Mouse (Mus musculus) pancreas, adult 10 weeks (tissue): ENCODE results near the gene Serinc3. TPM values are rescaled to one million over a fixed set of nuclear protein-coding genes. Genes with fewer than 3 reads are reported as not detected.

Experiments used
- polyA plus RNA-seq: library from polyadenylated mRNA; stranded (reverse); fragments of 350-450 nt; fragmentation: Illumina TruSeq; extraction: RNeasy Lipid Tissue Mini Kit (QIAGEN cat#74804); gene quantifications from one replicate; pipeline ENCODE4 v1.2.3, GENCODE M21; 2015; ENCODE audit warnings: low read depth, low replicate concordance; ENCODE audit not compliant: insufficient read depth

The Serinc3 gene
- 125 TPM for polyA plus RNA-seq

DNA sequence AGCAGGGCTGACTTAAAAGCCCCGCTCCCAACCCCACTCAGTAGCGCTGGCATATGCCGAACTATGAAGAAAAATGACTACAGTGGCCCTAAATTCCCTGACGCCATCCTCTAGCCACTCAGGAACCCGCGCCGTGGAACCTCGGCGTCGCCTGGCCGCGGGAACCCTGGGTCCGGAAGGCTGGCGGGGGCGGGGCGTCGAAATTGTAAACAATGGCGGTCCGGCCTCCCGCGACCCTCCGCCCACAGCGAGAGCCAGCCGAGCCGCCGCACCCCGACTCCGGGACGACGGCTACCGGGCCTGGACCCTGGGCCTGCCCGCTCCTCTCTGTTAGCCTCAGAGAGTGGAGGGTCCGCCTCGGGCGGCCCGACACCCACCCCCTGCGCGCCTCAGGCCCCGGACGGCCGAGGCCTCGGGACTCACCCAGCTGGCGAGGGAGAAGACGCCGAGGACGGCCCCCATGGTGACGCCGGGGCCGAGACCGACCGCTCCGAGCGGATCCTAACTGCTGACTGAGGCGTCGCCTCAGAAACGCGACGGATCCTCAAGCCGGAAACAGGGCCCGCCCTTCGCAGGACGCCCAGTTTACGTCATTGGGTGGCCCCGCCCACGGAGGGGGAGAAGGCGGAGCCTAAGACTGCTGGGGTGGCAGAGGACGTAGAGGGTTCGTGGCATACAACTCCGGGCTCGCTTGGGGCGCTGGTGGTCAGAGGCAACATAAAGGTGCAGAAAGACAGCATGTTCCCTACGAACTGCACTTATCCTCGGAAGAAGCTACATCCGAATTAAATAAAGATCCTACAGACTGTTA, at the start of gene Serinc3:
TSS of gene Serinc3 (minus strand) at position 557 of the 811 bp plus-strand sequence.

GRCm38 (mm10) chr2:163657975-163658886, 13.3 kb upstream of the Serinc3 start, which contains the start of gene Pkig:
TSS of gene Pkig (plus strand) at chr2:163658386.

GRCm38 (mm10) chr2:163602101-163602971, 42.6 kb downstream of the Serinc3 start, which contains the start of gene Ttpal:
TSS of gene Ttpal (plus strand) at chr2:163602314.

Other genes starting within 250 kb of the Serinc3 start
- gene Jph2, start 247.1 kb downstream of the Serinc3 start, polyA plus RNA-seq = 1.8 TPM
- 14.9 TPM for gene Oser1, start 220.4 kb downstream of the Serinc3 start, polyA plus RNA-seq
- gene Gdap1l1, start 206.7 kb downstream of the Serinc3 start, polyA plus RNA-seq = 2.2 TPM
- 3.6 TPM for gene Fitm2, start 172.5 kb downstream of the Serinc3 start, polyA plus RNA-seq
- gene R3hdml, start 152.8 kb downstream of the Serinc3 start, polyA plus RNA-seq = not detected
- gene Hnf4a, start 138.3 kb downstream of the Serinc3 start, polyA plus RNA-seq = 4.2 TPM
- 4.8 TPM for gene Ttpal, start 42.8 kb downstream of the Serinc3 start, polyA plus RNA-seq
- 20.6 TPM for gene Pkig, start 13.3 kb upstream of the Serinc3 start, polyA plus RNA-seq
- gene Ada, start 105.1 kb upstream of the Serinc3 start, polyA plus RNA-seq = 2.1 TPM
- gene Ccn5, start 175.7 kb upstream of the Serinc3 start, polyA plus RNA-seq = 3.0 TPM
- gene Kcnk15, start 208.5 kb upstream of the Serinc3 start, polyA plus RNA-seq = not detected